Mouse (Mus musculus) midbrain, embryonic 16.5 days (tissue): Measurements from ENCODE around the gene Lpin2. TPM values are rescaled to one million over a fixed set of nuclear protein-coding genes. Genes with fewer than 3 reads are reported as not detected.

Source experiments
- polyA plus RNA-seq: library from polyadenylated mRNA; unstranded; fragments of >200 nt; fragmentation: Nextera tagmentation; extraction: Ambion mirVana; gene quantifications from 2 replicates; pipeline ENCODE4 v1.2.1, GENCODE M21; 2015

The Lpin2 gene
- polyA plus RNA-seq, 1 experiment from 2014 or later, result 45.0 TPM

Other genes with a start within 250 kb of the Lpin2 start
- 1.3 and 1.4 TPM in 2 replicates for gene Myom1, start 179.9 kb upstream of the Lpin2 start, polyA plus RNA-seq
- 82.2 and 92.0 TPM in 2 replicates for gene Myl12a, start 179.7 kb upstream of the Lpin2 start, polyA plus RNA-seq
- gene Emilin2, start 129.4 kb downstream of the Lpin2 start, polyA plus RNA-seq, result 1.0 and 1.4 TPM in 2 replicates